Mouse (Mus musculus) liver, adult 2 months (tissue): ENCODE data around the gene Mark3. TPM values are rescaled to one million over a fixed set of nuclear protein-coding genes. Genes with fewer than 3 reads are reported as not detected.
"Not testable (repeated sequence)": the region's sequence is repeated elsewhere in the genome, so short reads cannot be mapped to it uniquely, and the experiment has no call there.

Experiments used
- DNase-seq: peaks from one replicate; pipeline ENCODE4 v3.0.0-alpha.2; 2011; ENCODE audit warnings: low read depth, low spot score; ENCODE audit errors: extremely low read depth
- H3K27ac ChIP-seq: fragments of 200-500 bp; replicated peaks from 2 replicates; pipeline ENCODE4 v1.5.1; 2012; ENCODE audit warnings: low read depth, mild to moderate bottlenecking, control low read depth, inconsistent platforms, low read length; ENCODE audit not compliant: insufficient read depth
- H3K27me3 ChIP-seq: fragments of 200-500 bp; 2 replicates; pipeline ENCODE4 v1.6.1; 2012; ENCODE audit warnings: mild to moderate bottlenecking, moderate library complexity, low read length, inconsistent platforms; ENCODE audit not compliant: control insufficient read depth, insufficient read depth
- H3K36me3 ChIP-seq: fragments of 200-500 bp; 2 replicates; pipeline ENCODE4 v1.6.1; 2012; ENCODE audit warnings: low read length, inconsistent platforms; ENCODE audit not compliant: control insufficient read depth, insufficient read depth
- H3K4me1 ChIP-seq: fragments of 200-500 bp; 2 replicates; pipeline ENCODE4 v1.6.1; 2011; ENCODE audit warnings: low read length; ENCODE audit not compliant: control insufficient read depth, insufficient read depth
- H3K4me3 ChIP-seq: fragments of 200-500 bp; 2 replicates; pipeline ENCODE4 v1.5.1; 2011; ENCODE audit warnings: low read depth, mild to moderate bottlenecking, control low read depth, low read length, moderate library complexity; ENCODE audit not compliant: insufficient read depth
- H3K79me2 ChIP-seq: fragments of 200-500 bp; 2 replicates; pipeline ENCODE4 v1.6.1; 2012; ENCODE audit warnings: inconsistent platforms, mild to moderate bottlenecking, low read length, moderate library complexity; ENCODE audit not compliant: control insufficient read depth, insufficient read depth
- H3K9ac ChIP-seq: fragments of 200-500 bp; 2 replicates; pipeline ENCODE4 v1.6.1; 2012; ENCODE audit warnings: low read depth, mild to moderate bottlenecking, control low read depth, inconsistent platforms, low read length
- CTCF ChIP-seq: fragments of 200-500 bp; IDR thresholded peaks from 2 replicates; pipeline ENCODE4 v1.5.1; 2011; ENCODE audit warnings: low read depth, low read length, control low read depth
- POLR2A ChIP-seq: fragments of 200-500 bp; IDR thresholded peaks from 2 replicates; pipeline ENCODE4 v1.6.1; 2011; ENCODE audit warnings: low read length, control low read depth; ENCODE audit not compliant: insufficient read depth; ENCODE audit errors: extremely low read depth
- WGBS: fragments of 180-500 bp; shearing (Covaris S2); methylation state at CpG from one replicate; pipeline ENCODE4 v1.1.7; 2018; 5-methylcytosine and 5-hydroxymethylcytosine counted together
- polyA plus RNA-seq: library from polyadenylated mRNA; depleted of rRNA; stranded (reverse); fragments of >200 nt; gene quantifications from 2 replicates; pipeline ENCODE4 v1.2.3, GENCODE M21; 2012
- total RNA-seq: library from RNA; depleted of rRNA; stranded (reverse); fragments of >200 nt; gene quantifications from 2 replicates; pipeline ENCODE4 v1.2.3, GENCODE M21; 2014

Mark3 gene
- total and polyA plus RNA-seq, 2 experiments: 15.9 to 30.9 TPM

GRCm38 (mm10) chr12:111648061-111648645 is 73.8 kb downstream of the Mark3 start:
- H3K27me3 ChIP-seq: no peaks in the 10 kb centered on the region
- H3K9ac ChIP-seq: no peak overlapping the region
- H3K27ac ChIP-seq: no peak overlapping the region
- TF ChIP-seq CTCF: peak; percentile 85
- TF ChIP-seq POLR2A: no peak
- H3K4me3 ChIP-seq: no peak overlapping the region
- 63% methylated on average over 6 of the region's 6 CpGs for WGBS
- H3K36me3 ChIP-seq: peaks cover 38% of the 10 kb centered on the region
- H3K4me1 ChIP-seq: no peaks in the 10 kb centered on the region
- DNase-seq: peak; percentile 19
- H3K79me2 ChIP-seq: no peaks in the 10 kb centered on the region

GRCm38 (mm10) chr12:111652953-111653352 is 78.6 kb downstream of the Mark3 start:
- WGBS: 88% methylated on average over 3 of the region's 3 CpGs
- no peak for TF ChIP-seq CTCF
- TF ChIP-seq POLR2A: no peak
- H3K36me3 ChIP-seq: peaks cover 22% of the 10 kb centered on the region

GRCm38 (mm10) chr12:111653434-111653833 is 79.1 kb downstream of the Mark3 start:
- Histone ChIP-seq H3K4me1 (no peaks in the 10 kb centered on the region), H3K27ac (no peak overlapping the region), H3K27me3 (no peaks in the 10 kb centered on the region), H3K4me3 (no peak overlapping the region), H3K36me3 (peaks cover 21% of the 10 kb centered on the region), H3K79me2 (no peaks in the 10 kb centered on the region), H3K9ac (no peak overlapping the region)
- WGBS: 46% methylated on average over 3 of the region's 3 CpGs
- DNase-seq: peak; percentile 40
- TF ChIP-seq POLR2A (no peak), CTCF (peak; percentile 94)

More at GRCm38 (mm10) chr12:111652953-111653352, 78.6 kb downstream of the Mark3 start:
- Histone ChIP-seq H3K27ac (no peak overlapping the region), H3K9ac (no peak overlapping the region), H3K4me3 (no peak overlapping the region), H3K79me2 (no peaks in the 10 kb centered on the region), H3K4me1 (no peaks in the 10 kb centered on the region), H3K27me3 (no peaks in the 10 kb centered on the region)
- DNase-seq: no peak

- Histone ChIP-seq H3K9ac (no peak overlapping the region), H3K27me3 (no peaks in the 10 kb centered on the region), H3K27ac (no peak overlapping the region), H3K79me2 (no peaks in the 10 kb centered on the region), H3K4me3 (no peak overlapping the region), H3K4me1 (no peaks in the 10 kb centered on the region), H3K36me3 (peaks cover 13% of the 10 kb centered on the region)
- TF ChIP-seq POLR2A: no peak
- TF ChIP-seq CTCF: no peak
- WGBS: 93% methylated on average over 11 of the region's 11 CpGs
- DNase-seq: no peak
These were observed 81.4 kb downstream of the Mark3 start for GRCm38 (mm10) chr12:111655695-111656094.

GRCm38 (mm10) chr12:111659331-111659730 is 85.0 kb downstream of the Mark3 start:
- Histone ChIP-seq H3K4me1 (no peaks in the 10 kb centered on the region), H3K36me3 (peaks cover 13% of the 10 kb centered on the region), H3K27ac (no peak overlapping the region), H3K27me3 (no peaks in the 10 kb centered on the region), H3K9ac (no peak overlapping the region), H3K79me2 (no peaks in the 10 kb centered on the region), H3K4me3 (no peak overlapping the region)
- DNase-seq: no peak
- 83% methylated on average over 4 of the region's 4 CpGs for WGBS
- TF ChIP-seq POLR2A (no peak), CTCF (no peak)

- peaks cover 8% of the 10 kb centered on the region for H3K36me3 ChIP-seq
- no peak for TF ChIP-seq CTCF
- no peak for TF ChIP-seq POLR2A
- H3K4me3 ChIP-seq: no peak overlapping the region
- H3K4me1 ChIP-seq: no peaks in the 10 kb centered on the region
- H3K9ac ChIP-seq: no peak overlapping the region
- no peaks in the 10 kb centered on the region for H3K79me2 ChIP-seq
- WGBS: 100% methylated on average over 1 of the region's 1 CpGs
- H3K27me3 ChIP-seq: no peaks in the 10 kb centered on the region
- no peak overlapping the region for H3K27ac ChIP-seq
- DNase-seq: no peak
These were observed 86.3 kb downstream of the Mark3 start for GRCm38 (mm10) chr12:111660628-111661027.

- WGBS: 98% methylated on average over 11 of the region's 11 CpGs
- not testable (repeated sequence) for H3K4me3 ChIP-seq, H3K9ac ChIP-seq, H3K79me2 ChIP-seq, H3K4me1 ChIP-seq, DNase-seq, H3K27me3 ChIP-seq, H3K36me3 ChIP-seq, H3K27ac ChIP-seq
These were observed 87.2 kb downstream of the Mark3 start for GRCm38 (mm10) chr12:111661554-111661953.
